Mouse (Mus musculus): ENCODE results near the gene D11Wsu47e.

Gene D11Wsu47e

DNA sequence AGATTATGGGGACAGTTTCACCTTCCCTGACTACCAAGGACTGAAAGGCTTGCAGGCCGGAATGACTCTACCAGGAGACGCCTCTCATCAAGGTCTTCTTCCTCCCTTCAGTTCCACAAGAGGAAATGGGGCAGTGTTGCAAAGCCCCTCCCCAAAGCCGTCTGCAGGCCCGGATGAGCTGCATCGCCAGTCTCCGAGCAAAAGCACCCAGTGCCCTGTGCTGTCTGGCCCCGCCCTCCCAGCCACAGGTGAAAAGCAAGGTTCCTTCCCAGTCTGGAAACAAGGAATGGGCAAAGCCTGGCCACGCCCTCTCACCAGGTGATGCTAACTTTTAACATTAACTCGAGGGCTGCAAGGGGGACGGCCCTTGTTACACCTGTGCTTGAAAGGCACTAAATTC is 17.6 kb upstream of the D11Wsu47e start:
- DNase-seq (ENCODE audit: low spot score) = no peak

GRCm38 (mm10) chr11:113667122-113667521 is 17.1 kb upstream of the D11Wsu47e start:
- no peak for DNase-seq (ENCODE audit: low spot score)

DNA sequence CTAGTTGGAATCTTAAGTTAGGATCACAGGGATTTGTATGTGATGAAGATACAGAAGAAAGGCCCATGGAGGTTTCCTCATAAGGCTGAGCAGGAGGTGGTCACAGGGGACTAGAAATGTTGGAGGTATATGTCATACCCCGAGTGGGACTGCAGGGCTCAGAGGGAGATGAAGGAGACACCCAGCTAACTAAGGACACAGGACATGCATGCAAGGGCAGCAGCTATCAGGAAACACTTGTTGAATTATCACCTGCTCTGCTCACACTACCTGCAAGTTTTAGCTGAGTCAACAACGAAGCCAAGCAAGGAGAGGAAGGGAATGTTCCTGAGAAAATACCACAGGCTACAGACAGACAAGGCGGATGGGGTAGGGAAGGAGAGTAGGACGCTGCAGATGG is 16.5 kb upstream of the D11Wsu47e start:
- no peak for DNase-seq (ENCODE audit: low spot score)

DNA sequence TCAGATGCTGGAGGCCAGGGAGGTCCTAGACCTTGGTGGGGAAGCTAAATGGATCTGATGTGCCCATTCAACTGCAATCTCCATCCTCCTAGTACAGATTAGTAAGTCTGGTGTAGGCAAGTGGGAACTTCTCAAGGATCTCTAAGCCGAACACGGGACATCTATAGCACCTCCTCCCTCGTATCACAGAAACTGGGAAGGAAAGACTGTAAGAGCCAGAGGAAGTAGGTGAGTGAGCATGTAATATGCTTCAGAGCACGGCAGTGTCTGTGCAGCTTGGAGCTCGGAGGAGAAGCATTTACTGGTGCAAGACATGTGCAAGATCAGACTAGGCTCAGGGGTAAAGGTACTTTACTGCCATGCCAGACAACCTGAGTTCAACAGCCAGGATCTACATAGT is 15.4 kb upstream of the D11Wsu47e start:
- no peak for DNase-seq (ENCODE audit: low spot score)

GRCm38 (mm10) chr11:113669711-113670110 is 14.5 kb upstream of the D11Wsu47e start:
- no peak for DNase-seq (ENCODE audit: low spot score)

- DNase-seq (ENCODE audit: low spot score) = no peak
These were observed 10.6 kb upstream of the D11Wsu47e start for GRCm38 (mm10) chr11:113673614-113674013.

- DNase-seq (ENCODE audit: low spot score) = no peak
These were observed 9.6 kb upstream of the D11Wsu47e start for GRCm38 (mm10) chr11:113674595-113674994.

GRCm38 (mm10) chr11:113676847-113677246 is 7.4 kb upstream of the D11Wsu47e start:
- no peak for DNase-seq (ENCODE audit: low spot score)

- no peak for DNase-seq (ENCODE audit: low spot score)
These were observed 6.8 kb upstream of the D11Wsu47e start for GRCm38 (mm10) chr11:113677378-113677777.

GRCm38 (mm10) chr11:113678373-113678772 is 5.8 kb upstream of the D11Wsu47e start:
- peak; percentile 29 for DNase-seq (ENCODE audit: low spot score)

DNA sequence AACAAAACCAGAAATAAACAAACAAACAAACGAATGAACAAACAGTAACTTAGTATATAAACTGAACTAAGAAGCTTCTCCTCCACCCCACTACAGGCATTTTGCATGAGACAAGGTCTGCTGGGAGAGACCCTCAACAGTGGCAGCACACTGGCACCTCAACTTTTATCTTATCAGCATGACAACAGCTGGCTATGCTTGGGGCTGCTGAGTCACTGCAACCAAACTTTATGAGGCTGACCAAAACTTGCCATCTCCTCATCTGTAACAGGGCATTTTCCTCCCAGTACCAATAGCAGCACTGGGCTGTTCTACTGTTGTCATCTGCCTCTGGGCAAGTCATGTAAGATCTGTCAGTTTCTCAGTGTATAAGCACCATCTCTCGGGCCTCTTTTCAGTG is 3.3 kb upstream of the D11Wsu47e start:
- no peak for DNase-seq (ENCODE audit: low spot score)

GRCm38 (mm10) chr11:113681979-113682378 is 2.2 kb upstream of the D11Wsu47e start:
- DNase-seq (ENCODE audit: low spot score) = no peak

- DNase-seq (ENCODE audit: low spot score) = peak; percentile 43
These were observed 1.1 kb upstream of the D11Wsu47e start for GRCm38 (mm10) chr11:113682897-113683626.

- no peak for DNase-seq (ENCODE audit: low spot score)
These were observed 620 bp upstream of the D11Wsu47e start for GRCm38 (mm10) chr11:113683627-113683956.

DNA sequence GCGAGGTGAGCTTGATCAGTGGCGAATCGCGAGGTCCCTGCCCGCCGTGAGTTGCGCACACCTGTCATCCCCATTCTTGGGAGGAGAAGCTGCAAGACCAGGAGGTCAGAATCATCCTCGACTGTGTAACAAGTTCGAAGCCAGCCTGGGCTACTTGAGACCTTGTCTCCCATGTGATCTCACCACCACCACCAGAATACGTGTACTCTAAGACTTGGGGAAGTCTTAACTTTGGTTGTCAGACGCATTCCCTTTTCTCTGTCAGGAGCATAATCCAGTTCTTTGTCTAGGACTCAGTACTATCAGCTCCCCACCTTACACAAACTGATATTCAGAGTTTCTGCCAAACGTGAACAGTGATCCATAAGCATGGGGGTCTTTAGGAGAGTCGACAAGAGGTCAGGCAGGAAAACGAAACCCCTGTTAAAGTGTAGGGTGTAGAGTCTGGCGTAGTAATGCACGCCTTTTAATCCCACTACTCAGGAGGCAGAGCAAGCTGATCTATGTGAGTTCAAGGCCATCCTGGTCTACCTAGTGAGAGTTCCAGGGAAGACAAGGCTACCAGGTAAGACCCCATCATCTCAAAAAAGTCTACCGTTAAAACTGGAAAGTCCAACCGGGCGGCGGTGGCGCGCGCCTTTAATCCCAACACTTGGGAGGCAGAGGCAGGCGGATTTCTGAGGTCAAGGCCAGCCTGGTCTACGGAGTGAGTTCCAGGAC is 655 bp downstream of the D11Wsu47e start:
- DNase-seq (ENCODE audit: low spot score) = no peak

- DNase-seq (ENCODE audit: low spot score) = no peak
These were observed 2.8 kb downstream of the D11Wsu47e start for GRCm38 (mm10) chr11:113687031-113687430.

DNA sequence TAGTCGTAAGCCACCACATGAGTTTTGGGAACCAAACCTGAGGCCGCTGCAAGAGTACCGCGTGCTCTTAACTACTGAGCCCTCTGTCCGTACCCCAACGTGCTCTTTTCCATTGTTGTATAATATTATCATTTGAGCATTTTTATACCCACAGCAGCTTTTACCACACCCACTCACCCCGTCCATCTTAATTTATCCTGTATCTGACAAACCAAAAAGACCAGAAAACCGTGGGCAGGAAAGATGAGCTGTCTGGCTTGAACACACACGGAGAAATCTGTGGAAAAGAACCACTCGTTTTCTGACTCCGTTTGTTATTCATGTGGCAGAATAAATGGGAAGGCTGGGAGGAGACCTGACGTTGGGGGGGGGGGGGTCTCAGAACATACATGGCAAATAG is 6.3 kb downstream of the D11Wsu47e start:
- DNase-seq (ENCODE audit: low spot score) = no peak

DNA sequence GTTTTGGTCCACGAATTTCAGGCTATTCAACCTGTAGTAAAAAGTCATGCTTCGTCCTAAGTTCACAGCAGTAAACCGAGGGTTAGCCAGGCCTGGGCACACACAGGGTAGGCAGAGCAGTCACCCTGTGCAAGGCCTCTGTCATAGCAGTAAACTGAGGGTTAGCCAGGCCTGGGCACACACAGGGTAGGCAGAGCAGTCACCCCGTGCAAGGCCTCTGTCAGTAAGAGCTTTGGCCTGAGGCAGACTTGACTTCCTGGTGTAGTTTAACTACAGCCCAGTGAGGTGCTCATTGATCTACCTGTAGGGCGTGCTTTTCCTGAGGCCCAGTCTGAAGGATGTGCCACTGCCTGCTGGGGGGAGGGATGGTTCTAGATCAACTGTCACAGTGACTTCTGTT is 7.1 kb downstream of the D11Wsu47e start:
- no peak for DNase-seq (ENCODE audit: low spot score)

GRCm38 (mm10) chr11:113691851-113692250 is 7.6 kb downstream of the D11Wsu47e start:
- DNase-seq (ENCODE audit: low spot score) = no peak

DNA sequence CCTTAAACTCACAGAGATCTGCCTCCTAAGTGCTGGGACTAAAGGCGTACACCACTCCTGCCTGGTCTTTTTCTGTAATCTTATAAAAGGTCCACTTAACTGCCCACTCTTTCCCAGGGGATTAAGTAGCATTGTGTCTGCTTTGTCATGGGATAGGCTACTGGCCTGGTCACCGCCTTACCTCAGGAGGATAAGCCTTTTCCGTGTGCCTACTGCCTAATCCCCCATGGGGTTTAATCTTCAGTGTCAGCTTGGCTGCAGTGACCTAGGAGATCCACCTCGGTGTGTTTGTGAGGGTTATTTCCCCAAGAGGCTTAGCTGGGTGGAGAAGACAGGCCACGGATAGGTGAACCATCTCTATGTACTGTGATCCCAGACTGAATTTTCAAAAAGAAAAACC is 13.4 kb downstream of the D11Wsu47e start:
- DNase-seq (ENCODE audit: low spot score) = no peak

DNA sequence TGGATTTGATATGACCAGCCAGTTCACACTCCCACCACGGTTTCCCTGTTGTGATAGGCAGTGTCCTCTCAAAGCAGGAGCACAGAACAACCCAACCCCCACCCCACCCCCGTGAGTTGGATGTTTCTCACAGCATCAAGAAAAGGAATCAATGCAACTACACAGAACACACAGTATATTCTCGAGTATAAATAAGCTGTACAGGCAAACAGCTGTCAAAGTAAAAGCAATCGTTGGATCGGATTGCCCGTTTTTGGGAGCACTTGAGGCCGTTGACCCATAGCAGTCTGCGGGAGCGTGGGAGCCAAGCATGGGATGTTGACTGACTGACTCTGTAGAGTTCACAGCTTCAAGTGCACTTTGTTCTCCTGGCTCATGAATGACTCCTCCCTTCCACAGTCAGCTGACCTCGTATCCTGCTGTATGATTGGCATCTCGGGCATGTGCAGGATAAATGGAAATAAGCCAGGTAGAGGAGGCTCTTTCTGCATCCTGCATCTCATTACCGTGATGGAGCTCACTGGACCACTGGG is 13.9 kb downstream of the D11Wsu47e start:
- no peak for DNase-seq (ENCODE audit: low spot score)

DNA sequence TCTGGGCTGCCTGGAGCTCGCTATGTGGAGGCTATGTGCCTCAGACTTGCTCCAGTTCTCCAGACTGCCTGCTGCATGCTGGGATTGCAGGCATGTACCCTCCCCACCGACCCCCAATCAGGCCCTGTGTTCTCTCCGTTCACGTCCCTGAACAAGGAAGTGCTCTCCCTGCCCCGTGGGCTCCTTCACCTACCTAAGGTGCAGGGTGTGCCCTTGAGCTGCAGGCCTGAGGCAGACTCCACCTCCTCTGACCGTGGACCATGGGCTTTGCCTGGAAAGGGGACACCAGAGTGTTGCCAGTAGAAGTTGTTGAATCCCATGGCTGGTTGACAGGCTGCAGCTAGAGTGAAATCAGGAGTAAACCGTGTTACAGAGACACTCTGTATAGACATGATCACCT is 15.4 kb downstream of the D11Wsu47e start:
- DNase-seq (ENCODE audit: low spot score) = no peak

DNA sequence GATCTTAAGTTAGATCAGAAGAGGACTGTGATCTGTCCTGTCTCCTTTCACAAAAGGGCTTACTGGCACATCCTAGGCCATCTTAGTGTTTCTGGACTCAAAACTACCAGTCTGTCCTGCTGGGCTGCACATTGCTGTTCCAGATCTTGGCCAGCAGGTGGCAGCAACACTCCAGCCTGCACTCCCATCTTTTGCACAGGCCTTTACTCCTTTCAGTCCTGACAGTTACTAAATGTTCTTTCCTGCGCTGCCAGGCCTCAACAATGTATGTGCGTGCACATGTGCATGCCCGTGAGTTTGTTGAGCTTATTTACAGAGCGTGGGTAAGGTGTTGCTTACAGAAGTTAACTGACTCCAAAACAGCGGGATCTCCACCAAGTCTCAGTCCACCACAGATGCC is 19.5 kb downstream of the D11Wsu47e start:
- DNase-seq (ENCODE audit: low spot score) = peak; percentile 69

All from urinary bladder, postnatal 14 days (tissue).